Mouse (Mus musculus) c-Kit-positive CD71-negative TER-119-negative erythroid progenitor cells, embryonic 14.5 days (primary cell): Measurements from ENCODE around the gene Tmem205.

Experiments
- DNase-seq: peaks from one replicate; pipeline ENCODE4 v3.0.0-alpha.2; 2013; ENCODE audit warnings: low read depth

Tmem205 gene

GRCm38 (mm10) chr9:21943638-21944037 lies 16.3 kb upstream of the Tmem205 start:
- DNase-seq: no peak

DNA sequence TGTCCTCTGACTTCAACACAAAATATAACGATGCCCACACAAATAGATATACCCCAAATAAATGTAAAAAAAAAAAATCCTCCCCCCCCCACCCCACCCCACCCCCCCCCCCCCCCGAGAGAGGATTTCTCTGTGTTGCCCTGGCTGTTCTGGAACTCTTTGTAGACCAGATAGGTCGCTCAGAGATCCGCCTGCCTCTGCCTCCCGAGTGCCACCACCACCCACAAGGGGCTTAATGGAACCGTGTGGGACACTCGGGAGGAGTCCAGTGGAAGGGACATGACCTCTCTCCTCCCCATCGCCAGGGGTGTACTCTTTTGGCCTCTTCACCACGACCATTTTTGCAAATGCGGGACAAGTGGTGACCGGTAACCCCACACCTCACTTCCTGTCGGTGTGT lies 15.7 kb upstream of the Tmem205 start:
- no peak for DNase-seq

DNA sequence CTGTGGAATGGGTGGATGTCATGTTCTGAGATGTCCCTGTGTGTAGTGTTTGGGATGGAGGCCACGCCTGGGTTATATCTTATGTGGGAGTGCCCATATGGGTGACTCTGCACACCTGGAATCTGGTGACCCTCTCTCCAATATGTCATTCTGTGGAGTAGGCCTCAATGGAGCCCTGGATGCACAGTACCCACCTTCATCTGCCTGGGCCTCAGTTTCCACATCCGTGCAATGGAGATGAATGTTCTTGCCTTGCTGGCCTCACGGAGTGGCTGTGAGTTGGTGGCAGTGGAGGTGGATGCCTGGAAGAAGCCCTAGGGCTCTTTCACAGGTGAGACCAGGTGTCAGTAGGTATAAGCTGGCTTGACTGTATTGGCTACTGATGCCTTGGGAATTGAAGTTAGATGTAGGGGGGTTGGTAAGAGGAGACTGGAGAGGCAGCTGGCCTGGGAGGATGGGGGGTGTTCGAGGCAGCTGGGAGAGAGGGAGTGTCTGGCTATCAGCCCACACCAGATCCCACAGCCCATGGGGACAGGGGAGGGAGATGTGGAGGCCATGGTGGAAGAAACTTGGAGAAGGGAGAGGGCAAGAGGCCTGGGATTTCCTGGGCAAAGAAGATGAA lies 11.0 kb upstream of the Tmem205 start:
- DNase-seq: no peak

DNA sequence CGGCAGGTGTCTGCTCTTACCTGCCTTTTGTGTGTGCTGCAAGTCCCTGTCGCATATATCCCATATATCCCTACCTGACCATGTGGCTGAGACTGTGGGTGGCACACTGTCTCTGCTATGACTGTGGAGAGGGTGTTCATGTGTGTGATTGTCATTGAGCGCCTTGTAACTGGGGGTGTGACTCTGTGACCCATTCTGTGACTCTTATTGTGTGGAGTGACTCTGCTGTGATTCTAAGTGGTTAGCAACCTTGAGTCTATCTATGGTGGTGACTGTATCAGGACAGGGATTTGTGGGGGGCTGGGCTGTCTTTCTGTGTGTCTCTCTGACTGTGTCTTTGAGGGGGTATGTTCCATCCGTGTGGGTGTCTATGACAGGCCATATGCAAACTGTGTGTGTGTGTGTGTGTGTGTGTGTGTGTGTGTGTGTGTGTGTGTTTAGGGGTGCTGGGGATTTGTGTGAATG lies 10.4 kb upstream of the Tmem205 start:
- no peak for DNase-seq

DNA sequence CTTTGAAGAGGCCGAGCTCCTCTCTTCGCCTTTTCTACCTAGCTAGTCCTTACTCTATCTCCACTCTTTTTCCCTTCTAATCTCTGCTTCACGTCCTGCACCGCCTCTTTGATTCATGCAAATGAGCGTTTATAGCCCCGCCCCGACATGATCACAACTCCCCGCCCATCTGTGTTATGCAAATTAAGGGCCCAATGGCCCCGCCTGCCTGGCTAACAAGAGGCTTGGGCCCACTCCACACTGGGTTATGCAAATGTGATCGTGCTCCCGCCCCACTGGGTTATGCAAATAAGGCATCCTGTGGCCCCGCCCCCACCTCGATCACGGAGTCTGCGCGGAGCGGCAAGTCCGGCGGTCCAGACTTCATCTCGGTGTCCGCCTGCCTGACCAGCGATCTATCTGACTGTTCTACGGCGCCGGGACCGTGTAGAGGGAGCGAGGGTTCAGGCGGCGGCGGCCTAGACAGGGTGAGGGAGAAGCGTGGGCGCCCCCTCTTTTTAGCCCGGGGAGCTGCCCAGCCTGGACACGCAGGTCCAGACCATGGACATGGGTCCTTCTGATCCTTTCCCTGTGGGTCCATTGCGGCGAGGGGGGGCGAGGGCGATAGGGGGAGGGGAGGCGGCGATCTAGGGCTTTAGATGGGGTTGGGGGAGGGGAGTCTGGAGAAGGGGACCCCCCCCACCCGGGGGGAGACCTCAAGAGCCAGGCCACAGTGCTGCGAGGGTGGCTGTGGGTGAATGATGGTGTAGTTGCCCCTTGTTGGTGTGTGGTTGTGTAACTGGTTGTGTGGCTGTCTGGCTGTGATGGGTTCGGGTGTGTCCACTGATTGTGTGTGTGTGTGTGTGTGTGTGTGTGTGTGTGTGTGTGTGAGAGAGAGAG lies 9.6 kb upstream of the Tmem205 start, which contains the start of gene Plppr2:
TSS of gene Plppr2 (plus strand) at position 342 of the 879 bp plus-strand sequence.
- DNase-seq: peak; percentile 91

DNA sequence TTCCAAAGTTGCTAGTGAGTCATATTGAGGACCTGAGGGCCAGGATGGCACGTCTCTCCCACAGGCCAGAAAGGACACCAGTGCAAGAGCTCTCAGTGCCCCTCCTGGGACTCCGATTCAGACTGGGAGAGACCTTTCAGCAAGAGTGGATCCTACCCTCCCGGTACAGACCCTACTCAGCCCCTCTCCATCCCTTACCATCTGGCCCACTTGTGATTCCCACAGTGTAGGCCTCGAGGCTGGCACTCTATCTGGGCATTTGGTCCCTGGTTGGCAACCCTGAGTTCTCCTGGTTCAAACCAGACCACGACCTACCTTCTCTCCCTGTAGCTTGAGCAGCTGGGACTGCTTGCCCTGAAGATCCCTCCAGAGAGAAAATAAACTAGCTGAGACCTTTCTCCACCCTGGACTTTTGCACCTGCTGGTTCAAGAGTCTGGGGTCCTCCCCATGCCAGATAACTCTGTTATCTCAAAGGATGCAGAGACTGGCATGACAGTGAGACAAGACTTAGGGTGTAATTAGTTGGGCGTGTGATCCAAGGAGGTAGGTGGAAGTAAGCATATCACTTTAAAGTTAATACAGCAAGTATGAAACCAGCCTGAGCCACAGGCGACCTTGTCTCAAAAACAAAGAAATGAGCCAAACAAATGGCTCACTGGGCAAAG lies 8.2 kb upstream of the Tmem205 start:
- DNase-seq: no peak

GRCm38 (mm10) chr9:21934021-21934420 lies 6.7 kb upstream of the Tmem205 start:
- DNase-seq: no peak

GRCm38 (mm10) chr9:21932445-21933137 lies 5.2 kb upstream of the Tmem205 start:
- no peak for DNase-seq

GRCm38 (mm10) chr9:21932006-21932405 lies 4.7 kb upstream of the Tmem205 start:
- no peak for DNase-seq

- DNase-seq: no peak
These were observed 1.9 kb upstream of the Tmem205 start for GRCm38 (mm10) chr9:21929208-21929607.

DNA sequence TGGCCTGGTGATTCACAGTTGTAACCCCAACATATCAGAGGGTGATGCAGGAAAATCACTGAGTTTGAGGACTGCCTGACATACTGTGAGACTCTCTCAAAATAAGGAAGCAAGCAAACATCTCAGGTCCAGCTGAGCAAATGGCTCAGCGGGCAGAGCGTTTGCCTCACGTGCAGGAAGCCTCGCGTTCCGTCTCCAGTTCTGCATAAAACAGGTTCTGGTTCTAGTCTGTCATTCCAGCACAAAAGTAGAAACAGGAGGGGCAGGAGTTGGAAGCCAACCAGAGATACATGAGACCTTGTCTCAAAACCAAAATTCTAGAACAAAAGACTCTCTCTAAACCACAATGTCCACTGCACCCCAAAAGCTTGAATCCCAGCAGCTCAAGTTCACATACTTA lies 572 bp downstream of the Tmem205 start:
- no peak for DNase-seq

GRCm38 (mm10) chr9:21926155-21926554 lies 1.2 kb downstream of the Tmem205 start:
- no peak for DNase-seq

- no peak for DNase-seq
These were observed 1.9 kb downstream of the Tmem205 start for GRCm38 (mm10) chr9:21925506-21925905.

GRCm38 (mm10) chr9:21925034-21925433 lies 2.3 kb downstream of the Tmem205 start:
- DNase-seq: no peak

- DNase-seq: peak; percentile 69
These were observed 3.3 kb downstream of the Tmem205 start for GRCm38 (mm10) chr9:21924099-21924493.

GRCm38 (mm10) chr9:21923490-21924098 lies 3.8 kb downstream of the Tmem205 start:
- no peak for DNase-seq

DNA sequence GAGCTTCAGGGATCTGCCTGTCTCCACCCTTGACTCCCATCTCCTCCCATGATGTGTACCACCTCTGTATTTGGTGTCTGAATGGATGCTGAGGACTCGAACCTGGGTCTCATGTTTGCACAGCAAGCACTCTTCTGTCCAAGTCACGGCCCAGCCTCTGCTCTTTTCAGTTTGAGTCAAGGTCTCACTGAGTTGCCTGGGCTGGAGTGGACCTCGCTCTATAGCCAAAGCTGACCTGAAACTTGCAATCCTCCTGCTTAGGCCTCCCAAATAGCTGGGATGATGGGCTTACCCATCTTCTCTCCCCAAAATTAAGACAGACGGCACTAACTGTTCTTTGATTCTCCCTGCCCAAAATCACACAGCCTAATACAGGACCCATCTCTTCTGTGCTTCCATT lies 4.3 kb downstream of the Tmem205 start:
- DNase-seq: no peak

- no peak for DNase-seq
These were observed 8.5 kb downstream of the Tmem205 start for GRCm38 (mm10) chr9:21918692-21919384.

- DNase-seq: peak; percentile 98
These were observed 9.2 kb downstream of the Tmem205 start, which contains the start of gene Rab3d for GRCm38 (mm10) chr9:21918035-21918592. Gene Rab3d (minus strand): TSS chr9:21918192.

DNA sequence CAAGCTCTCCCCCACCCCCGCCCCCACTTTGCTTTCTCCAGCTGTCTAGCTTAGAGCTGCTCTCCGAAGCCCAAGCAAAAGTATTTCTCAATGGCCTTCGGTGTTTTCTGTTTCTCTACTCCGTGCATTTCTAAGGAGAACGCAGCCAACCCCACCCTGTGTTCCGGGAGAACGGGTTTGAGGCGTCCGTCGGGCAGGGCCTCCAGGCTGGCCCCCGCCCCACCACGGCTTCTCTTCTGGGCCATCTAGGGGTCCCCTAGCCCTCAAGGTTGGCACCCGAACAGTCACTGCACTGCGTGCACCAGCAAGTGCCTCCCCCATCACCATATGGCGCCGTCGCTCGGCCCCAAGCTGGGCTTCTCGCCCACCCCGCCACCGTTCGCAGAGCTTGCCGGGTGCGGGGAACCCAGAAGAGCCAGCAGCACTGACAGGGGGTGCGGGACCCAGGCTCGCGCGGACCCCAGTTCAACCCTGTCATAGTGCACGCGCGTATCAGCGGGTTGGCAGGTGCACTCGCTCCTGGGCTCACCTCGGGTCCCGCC lies 9.8 kb downstream of the Tmem205 start:
- no peak for DNase-seq
